Mouse (Mus musculus): ENCODE measurements at regions not wholly inside any gene's neighbourhood (a gene's known extent, or its start where the extent isn't known, plus 50 kb on each side); places are given as distances from the start of the nearest gene placed in this dataset.

GRCm38 (mm10) chr13:70385292-70385691 is 252.1 kb downstream of the Ice1 start:
- no peak for TF ChIP-seq CTCF (IDR thresholded peaks at IDR 0.05; ENCODE audit: extremely low read depth, insufficient read length, insufficient replicate concordance, low read depth, low read length)
- no peak for TF ChIP-seq POLR2A (IDR thresholded peaks at IDR 0.05; ENCODE audit: low read depth, low read length)

Data from small intestine, adult 2 months (tissue).